Mouse (Mus musculus) embryo, embryonic 11.5 days (tissue): ENCODE results near the gene AI837181.

ENCODE experiments used
- DNase-seq: peaks from one replicate; pipeline ENCODE4 v3.0.0-alpha.2; 2012; ENCODE audit warnings: low read depth, low spot score

Gene AI837181

DNA sequence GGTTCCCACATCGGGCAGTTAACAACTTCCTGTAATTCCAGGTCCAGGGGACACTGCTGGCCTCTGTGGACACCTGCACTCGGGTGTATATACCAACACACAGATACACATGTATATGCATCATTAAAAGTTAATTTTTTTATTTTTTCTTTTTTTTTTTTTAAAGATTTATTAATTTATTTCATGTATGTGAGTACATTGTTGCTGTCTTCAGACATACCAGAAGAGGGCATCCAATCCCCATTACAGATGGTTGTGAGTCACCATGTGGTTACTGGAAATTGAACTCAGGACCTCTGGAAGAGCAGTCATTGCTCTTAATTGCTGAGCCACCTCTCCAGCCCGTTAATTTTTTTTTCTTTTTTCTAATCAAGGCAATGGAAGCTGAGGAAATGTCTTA, 47.9 kb downstream of the AI837181 start:
- no peak for DNase-seq

DNA sequence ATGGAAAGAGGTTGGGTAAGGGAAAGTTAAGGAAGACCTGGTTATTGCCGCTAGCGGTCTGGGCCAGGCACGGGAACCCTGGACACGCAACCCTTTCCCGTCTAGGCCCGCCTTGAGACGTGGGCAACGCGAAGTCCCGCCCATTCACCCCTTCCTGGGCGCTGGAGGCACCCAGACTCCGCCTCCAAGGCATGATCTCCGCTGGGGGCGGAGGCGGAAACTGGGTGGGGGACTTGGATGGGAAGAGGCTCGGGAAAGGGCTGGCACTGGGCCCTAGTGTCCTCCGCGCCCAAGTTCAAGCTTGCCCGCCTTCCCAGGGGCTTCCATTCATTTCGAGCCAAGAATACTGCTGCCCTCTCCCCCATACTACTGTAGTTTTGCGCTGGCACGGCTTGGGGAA, 48.8 kb downstream of the AI837181 start, which contains the start of gene Efemp2:
Gene Efemp2, plus strand, starts transcription at position 235 of the 400 bp plus-strand sequence.
- DNase-seq: peak; percentile 61

DNA sequence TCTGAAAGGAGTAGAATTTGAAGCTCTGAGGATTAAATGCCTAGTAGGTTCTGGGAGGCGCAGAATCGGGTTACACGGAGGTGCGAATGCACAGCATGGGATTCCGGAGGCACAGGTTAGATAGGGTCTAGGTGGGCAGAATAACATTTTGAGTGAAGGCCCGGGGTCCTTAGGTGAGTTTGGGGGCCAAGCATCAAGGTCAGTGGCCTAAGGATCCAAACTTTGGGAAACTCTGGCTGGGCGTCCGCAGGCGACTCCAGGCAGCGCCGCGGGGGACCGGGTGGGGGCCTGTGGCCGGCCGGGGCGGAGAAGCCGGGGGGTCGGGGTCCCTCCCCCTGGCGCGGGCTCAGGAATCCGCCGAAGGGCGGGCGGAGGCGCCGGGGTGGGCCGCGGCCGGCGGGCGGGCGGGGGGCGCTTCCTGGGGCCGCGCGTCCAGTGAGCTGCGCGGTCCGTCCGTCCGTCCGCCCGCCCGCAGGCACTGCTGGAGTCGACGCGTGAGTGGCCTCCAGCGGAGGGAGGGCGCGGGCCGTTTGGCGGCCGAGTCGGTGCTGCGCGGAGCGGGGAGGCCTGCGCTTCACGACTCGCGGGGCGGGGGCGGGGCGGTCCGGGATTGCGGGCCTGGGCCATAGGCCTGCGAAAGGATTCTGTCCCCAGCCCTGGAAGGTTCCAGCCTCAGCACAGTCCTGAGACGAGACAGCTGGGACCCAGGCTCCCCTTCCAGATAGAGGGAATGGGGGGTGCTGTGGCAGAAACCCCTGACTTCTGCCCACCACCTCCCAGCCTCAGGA, 49.5 kb downstream of the AI837181 start:
- no peak for DNase-seq

DNA sequence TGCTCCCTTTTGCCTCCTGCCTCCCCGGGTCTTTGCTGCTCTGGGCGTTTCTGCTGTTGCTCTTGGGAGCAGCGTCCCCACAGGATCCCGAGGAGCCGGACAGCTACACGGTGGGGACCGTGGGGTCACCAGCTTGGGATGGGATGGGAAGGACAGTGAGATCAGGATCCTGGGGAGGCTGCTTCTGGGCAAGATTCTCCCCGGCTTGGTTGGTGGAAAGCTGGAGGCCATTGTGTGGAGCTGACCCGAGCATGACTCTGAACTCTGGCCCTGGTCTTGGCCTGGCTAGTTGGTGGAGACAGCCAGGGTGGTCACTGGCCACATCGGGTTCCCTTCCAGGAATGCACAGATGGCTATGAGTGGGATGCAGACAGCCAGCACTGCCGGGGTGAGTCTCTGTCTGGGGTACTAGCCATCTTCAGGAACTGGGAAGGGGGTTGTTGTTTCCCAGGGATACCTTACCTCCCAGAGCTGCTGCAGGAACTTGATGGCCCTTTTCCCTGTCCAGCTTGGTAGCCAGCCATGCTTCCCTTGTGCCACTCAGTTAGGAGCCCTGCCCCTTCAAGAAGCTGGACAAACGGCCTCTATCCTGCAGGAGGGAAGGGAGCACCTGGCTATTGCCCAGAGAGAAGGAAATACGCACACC, 50.2 kb downstream of the AI837181 start:
- no peak for DNase-seq
